Mouse (Mus musculus): ENCODE data around the gene Ctrc.
A peak's percentile ranks its signal among the peaks of the same experiment; 100 is the strongest.
"Not testable (repeated sequence)": the region's sequence is repeated elsewhere in the genome, so short reads cannot be mapped to it uniquely, and the experiment has no call there.

The Ctrc gene

GRCm38 (mm10) chr4:141786141-141786540 lies 60.0 kb downstream of the Ctrc start:
- no peak for DNase-seq (ENCODE audit: low read depth)

- DNase-seq (ENCODE audit: low read depth) = no peak
Observed at GRCm38 (mm10) chr4:141784835-141785234, 61.3 kb downstream of the Ctrc start.

- no peak for DNase-seq (ENCODE audit: low read depth)
Observed at GRCm38 (mm10) chr4:141781201-141781985, 64.8 kb downstream of the Ctrc start.

- no peak for DNase-seq (ENCODE audit: low read depth)
Observed at GRCm38 (mm10) chr4:141779828-141780227, 66.3 kb downstream of the Ctrc start.

- DNase-seq (ENCODE audit: low read depth) = not testable (repeated sequence)
Observed at GRCm38 (mm10) chr4:141773019-141773418, 73.1 kb downstream of the Ctrc start.

GRCm38 (mm10) chr4:141771823-141772222 lies 74.3 kb downstream of the Ctrc start:
- no peak for DNase-seq (ENCODE audit: low read depth)

- DNase-seq (ENCODE audit: low read depth) = no peak
Observed at GRCm38 (mm10) chr4:141769501-141770160, 76.5 kb downstream of the Ctrc start.

- DNase-seq (ENCODE audit: low read depth) = peak; percentile 60
Observed at GRCm38 (mm10) chr4:141767353-141768036, 78.7 kb downstream of the Ctrc start.

- no peak for DNase-seq (ENCODE audit: low read depth)
Observed at GRCm38 (mm10) chr4:141766668-141767352, 79.3 kb downstream of the Ctrc start.

GRCm38 (mm10) chr4:141766316-141766667 lies 79.9 kb downstream of the Ctrc start:
- no peak for DNase-seq (ENCODE audit: low read depth)

GRCm38 (mm10) chr4:141765008-141765407 lies 81.2 kb downstream of the Ctrc start:
- DNase-seq (ENCODE audit: low read depth) = no peak

All from NIH3T3 (cell line).